Mouse (Mus musculus) stomach, embryonic 16.5 days (tissue): ENCODE results near the gene Fam189b. TPM values are rescaled to one million over a fixed set of nuclear protein-coding genes. Genes with fewer than 3 reads are reported as not detected.
"Not testable (repeated sequence)": the region's sequence is repeated elsewhere in the genome, so short reads cannot be mapped to it uniquely, and the experiment has no call there.

ENCODE experiments used
- ATAC-seq: fragments of 200-750 bp; cut with Nextera tagmentation; 2 replicates; pipeline ENCODE4 v1.8.0; 2017; ENCODE audit warnings: moderate number of reproducible peaks, moderate TSS enrichment; ENCODE audit not compliant: insufficient read depth, low FRiP score
- H3K27ac ChIP-seq: fragments of 300-500 bp; sonication (generic); 2 replicates; pipeline ENCODE4 v1.5.1; 2014; ENCODE audit warnings: low read length
- H3K27me3 ChIP-seq: fragments of 300-500 bp; sonication (generic); 2 replicates; pipeline ENCODE4 v1.6.1; 2014; ENCODE audit warnings: low read length, control low read depth, mixed read lengths; ENCODE audit not compliant: control insufficient read depth, insufficient read depth
- H3K36me3 ChIP-seq: fragments of 300-500 bp; sonication (generic); 2 replicates; pipeline ENCODE4 v1.6.1; 2014; ENCODE audit warnings: low read length; ENCODE audit not compliant: control insufficient read depth, insufficient read depth
- H3K4me1 ChIP-seq: fragments of 300-500 bp; sonication (generic); 2 replicates; pipeline ENCODE4 v1.6.1; 2014; ENCODE audit warnings: low read length, control low read depth, mixed read lengths; ENCODE audit not compliant: control insufficient read depth, insufficient read depth
- H3K4me2 ChIP-seq: fragments of 300-500 bp; sonication (generic); 2 replicates; pipeline ENCODE4 v1.6.1; 2014; ENCODE audit warnings: low read depth, low read length, mixed read lengths
- H3K4me3 ChIP-seq: fragments of 300-500 bp; sonication (generic); replicated peaks from 2 replicates; pipeline ENCODE4 v1.5.1; 2014; ENCODE audit warnings: mild to moderate bottlenecking, low read length
- H3K9ac ChIP-seq: fragments of 300-500 bp; sonication (generic); 2 replicates; pipeline ENCODE4 v1.6.1; 2014; ENCODE audit warnings: low read length
- H3K9me3 ChIP-seq: fragments of 300-500 bp; sonication (generic); replicated peaks from 2 replicates; pipeline ENCODE4 v1.6.1; 2016; ENCODE audit warnings: low read length, control low read depth; ENCODE audit not compliant: control insufficient read depth
- WGBS: fragments of 180-500 bp; shearing (Covaris S2); extraction: QIAGEN DNeasy Blood & Tissue Kit; methylation state at CpG from one replicate; pipeline ENCODE4 v1.1.7; 2014; 5-methylcytosine and 5-hydroxymethylcytosine counted together
- polyA plus RNA-seq: library from polyadenylated mRNA; unstranded; fragments of >200 nt; fragmentation: Nextera tagmentation; extraction: Ambion mirVana; gene quantifications from 2 replicates; pipeline ENCODE4 v1.2.1, GENCODE M21; 2015

The Fam189b gene
- polyA plus RNA-seq, 1 experiment from 2014 or later = 22.0 TPM

DNA sequence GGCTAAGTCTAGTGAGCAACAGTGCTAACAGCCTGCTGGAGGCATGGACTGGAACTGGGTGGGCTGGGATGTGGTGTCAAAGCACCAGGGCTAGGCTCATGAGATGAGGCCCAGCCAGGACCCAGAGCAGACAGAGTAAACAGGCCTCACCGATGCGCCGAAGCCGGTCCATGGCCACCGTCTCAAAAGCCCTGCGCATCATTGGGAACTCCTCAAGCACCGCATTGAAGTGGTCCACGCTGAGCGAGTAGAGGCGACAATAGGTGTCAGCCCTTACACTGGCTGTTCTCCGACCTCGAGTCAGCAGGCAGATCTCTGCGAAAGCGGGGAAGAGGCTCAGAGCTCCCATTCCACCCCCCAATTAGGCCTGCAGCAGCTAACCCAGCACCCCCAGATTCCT is 34.4 kb upstream of the Fam189b start:
- Histone ChIP-seq H3K4me1 (0 out of 2 replicates have a peak, but pooled peaks cover 2% of the 10 kb centered on the region), H3K4me2 (no peak overlapping the region), H3K9ac (no peak overlapping the region), H3K36me3 (no peaks in the 10 kb centered on the region), H3K9me3 (no peaks in the 10 kb centered on the region), H3K4me3 (no peak overlapping the region), H3K27me3 (peaks cover 3% of the 10 kb centered on the region; the same call in 1 of the 2 replicates), H3K27ac (no peak overlapping the region)
- 72% methylated on average over 14 of the region's 14 CpGs for WGBS
- no peak for ATAC-seq

- H3K4me2 ChIP-seq = no peak overlapping the region
- ATAC-seq = no peak
- no peaks in the 10 kb centered on the region for H3K9me3 ChIP-seq
- 0 out of 2 replicates have a peak, but pooled peaks cover 2% of the 10 kb centered on the region for H3K4me1 ChIP-seq
- H3K9ac ChIP-seq = no peak overlapping the region
- no peak overlapping the region for H3K4me3 ChIP-seq
- H3K27me3 ChIP-seq = peaks cover 3% of the 10 kb centered on the region; the same call in 1 of the 2 replicates
- no peaks in the 10 kb centered on the region for H3K36me3 ChIP-seq
- 43% methylated on average over 17 of the region's 17 CpGs for WGBS
- H3K27ac ChIP-seq = no peak overlapping the region
These were observed 30.7 kb upstream of the Fam189b start for GRCm38 (mm10) chr3:89152084-89152835.

DNA sequence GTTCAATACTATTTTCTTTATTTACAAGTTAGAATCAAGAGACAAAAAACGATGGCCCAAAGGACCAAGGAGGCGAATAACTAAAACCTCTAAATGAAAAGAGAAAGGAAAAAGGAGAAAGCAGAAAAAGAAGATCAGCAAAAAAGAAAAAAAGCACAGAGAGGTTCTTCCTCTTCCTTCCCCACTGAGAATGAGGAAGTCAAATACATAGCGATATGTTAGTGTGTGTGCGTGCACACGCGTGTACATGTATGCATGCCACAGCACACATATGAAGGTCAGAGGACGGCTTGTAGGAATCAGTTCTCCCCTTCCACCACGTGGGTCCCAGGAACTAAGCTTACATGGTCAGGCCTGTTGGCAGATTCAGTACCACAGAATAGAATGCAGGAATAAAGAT is 26.0 kb upstream of the Fam189b start:
- Histone ChIP-seq H3K4me2 (no peak overlapping the region), H3K9me3 (no peaks in the 10 kb centered on the region), H3K27me3 (0 out of 2 replicates have a peak, but pooled peaks cover 2% of the 10 kb centered on the region), H3K4me3 (no peak overlapping the region), H3K9ac (no peak overlapping the region), H3K36me3 (no peaks in the 10 kb centered on the region), H3K27ac (no peak overlapping the region), H3K4me1 (peaks cover 8% of the 10 kb centered on the region; the same call in 1 of the 2 replicates)
- ATAC-seq = no peak
- 84% methylated on average over 8 of the region's 8 CpGs for WGBS

- ATAC-seq = no peak
- 20% methylated on average over 7 of the region's 7 CpGs for WGBS
- H3K27me3 ChIP-seq = 0 out of 2 replicates have a peak, but pooled peaks cover 2% of the 10 kb centered on the region
- no peak overlapping the region; the same call in 1 of the 2 replicates for H3K4me2 ChIP-seq
- no peaks in the 10 kb centered on the region for H3K9me3 ChIP-seq
- H3K4me1 ChIP-seq = peaks cover 8% of the 10 kb centered on the region; the same call in 1 of the 2 replicates
- H3K27ac ChIP-seq = no peak overlapping the region
- H3K4me3 ChIP-seq = no peak overlapping the region
- H3K9ac ChIP-seq = no peak overlapping the region
- H3K36me3 ChIP-seq = no peaks in the 10 kb centered on the region
These were observed 24.3 kb upstream of the Fam189b start for GRCm38 (mm10) chr3:89158651-89159050.

DNA sequence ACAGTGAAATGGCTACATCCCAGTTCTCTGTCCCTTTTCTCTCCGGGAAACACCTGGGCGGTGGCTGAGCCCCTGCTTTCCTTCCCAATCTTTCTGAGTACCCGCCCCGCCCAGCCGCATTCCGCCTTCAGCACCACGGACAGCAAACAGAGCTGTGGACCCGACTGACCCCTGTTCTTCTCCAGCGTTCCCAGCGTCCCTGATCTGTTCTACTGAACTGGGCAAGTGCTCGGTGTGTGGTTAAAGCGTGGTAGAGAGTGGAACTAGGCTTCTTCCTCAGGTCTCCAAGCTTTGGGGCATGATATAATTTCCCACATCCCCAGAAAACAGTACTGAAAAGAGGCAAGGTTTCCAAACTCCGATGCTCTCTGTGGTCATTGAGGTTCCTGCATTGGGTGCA is 23.7 kb upstream of the Fam189b start:
- Histone ChIP-seq H3K9me3 (no peaks in the 10 kb centered on the region), H3K27me3 (0 out of 2 replicates have a peak, but pooled peaks cover 2% of the 10 kb centered on the region), H3K9ac (no peak overlapping the region; the same call in 1 of the 2 replicates), H3K27ac (no peak overlapping the region), H3K36me3 (no peaks in the 10 kb centered on the region), H3K4me3 (peak overlapping the region; percentile 63), H3K4me1 (peaks cover 12% of the 10 kb centered on the region), H3K4me2 (peak overlapping the region; percentile 99)
- no peak for ATAC-seq
- 3% methylated on average over 13 of the region's 13 CpGs for WGBS

DNA sequence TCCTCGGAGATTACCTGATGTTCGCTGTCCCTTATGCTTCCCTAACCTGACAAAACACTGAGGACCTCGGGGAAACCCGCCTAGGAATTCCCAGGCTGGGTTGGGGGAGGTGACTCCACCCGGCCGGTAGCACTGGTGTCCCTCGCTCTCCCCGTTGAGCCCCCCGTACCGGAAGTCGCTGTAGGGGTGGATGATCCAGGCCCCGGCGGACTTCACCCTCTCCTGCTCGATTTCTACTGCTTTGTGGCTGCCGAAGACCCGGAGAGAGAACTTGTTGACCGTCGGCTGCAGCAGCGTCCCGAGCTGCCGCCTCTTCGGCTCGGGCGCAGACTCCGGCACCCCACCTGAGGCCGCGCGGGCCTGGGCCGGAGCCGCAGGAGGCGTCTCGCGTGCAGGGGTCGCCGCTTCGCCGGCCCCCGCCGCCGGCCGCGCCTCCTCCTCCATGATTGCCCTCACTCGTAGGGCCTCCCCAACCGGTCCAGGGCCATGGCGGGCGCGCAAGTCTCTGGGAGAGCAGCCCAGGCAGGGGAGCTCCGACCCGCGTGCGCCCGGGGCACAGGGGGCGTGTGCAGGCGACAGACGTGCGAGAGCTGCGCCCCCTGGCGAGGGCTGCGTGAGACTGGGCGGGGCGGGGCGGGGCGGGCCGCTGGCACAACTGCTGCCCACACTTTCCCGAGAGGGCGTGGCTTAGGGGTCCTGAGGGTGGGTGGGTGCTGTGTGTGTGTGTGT is 23.2 kb upstream of the Fam189b start, which contains the start of gene Hcn3:
TSS of gene Hcn3 (minus strand) at position 581 of the 729 bp plus-strand sequence.
- peak within 1 kb of the TSS; percentile 99 for H3K4me2 ChIP-seq
- peak within 1 kb of the TSS; percentile 68 for H3K9ac ChIP-seq
- H3K36me3 ChIP-seq = no peaks in the 10 kb centered on the region
- no peak within 1 kb of the TSS for H3K27ac ChIP-seq
- peak within 1 kb of the TSS; percentile 63 for H3K4me3 ChIP-seq
- ATAC-seq = peak; percentile 69
- peaks cover 12% of the 10 kb centered on the region for H3K4me1 ChIP-seq
- under 1% methylated on average over 66 of the region's 66 CpGs for WGBS
- H3K9me3 ChIP-seq = no peaks in the 10 kb centered on the region
- H3K27me3 ChIP-seq = 0 out of 2 replicates have a peak, but pooled peaks cover 2% of the 10 kb centered on the region

DNA sequence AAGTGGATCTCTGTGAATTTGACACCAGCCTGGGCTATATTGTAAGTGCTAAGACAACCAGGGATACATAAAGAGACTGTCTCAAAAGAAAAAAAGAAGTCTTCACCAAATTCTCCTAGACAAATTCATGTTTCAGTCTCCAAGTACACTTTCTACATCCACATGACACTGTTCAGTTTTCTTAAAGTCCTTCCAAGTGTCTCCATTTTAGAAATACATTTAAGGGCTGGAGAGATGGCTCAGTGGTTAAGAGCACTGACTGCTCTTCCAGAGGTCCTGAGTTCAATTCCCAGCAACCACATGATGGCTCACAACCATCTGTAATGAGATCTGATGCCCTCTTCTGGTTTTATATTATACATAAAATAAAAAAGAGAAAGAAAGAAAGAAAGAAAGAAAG is 21.7 kb upstream of the Fam189b start:
- not testable (repeated sequence) for H3K27me3 ChIP-seq, ATAC-seq, H3K4me2 ChIP-seq, H3K9me3 ChIP-seq, H3K27ac ChIP-seq, H3K4me3 ChIP-seq, H3K9ac ChIP-seq, H3K36me3 ChIP-seq
- H3K4me1 ChIP-seq = peaks cover 20% of the 10 kb centered on the region

DNA sequence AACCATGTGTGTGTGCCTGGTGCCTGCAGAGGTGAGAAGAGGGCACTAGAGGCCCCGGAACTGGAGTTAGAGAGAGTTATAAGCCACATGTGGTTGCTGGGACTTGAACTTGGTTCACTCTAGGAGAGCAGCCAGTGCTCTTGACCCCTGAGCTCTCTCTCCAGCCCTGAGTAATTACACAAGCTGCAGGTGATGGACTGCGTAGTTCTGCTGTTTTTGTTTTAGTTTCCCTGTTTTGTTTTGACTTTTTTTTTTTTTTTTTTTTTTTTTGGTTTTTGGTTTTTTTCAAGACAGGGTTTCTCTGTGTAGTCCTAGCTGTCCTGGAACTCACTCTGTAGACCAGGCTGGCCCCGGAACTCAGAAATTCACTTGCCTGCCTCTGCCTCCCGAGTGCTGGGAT is 21.2 kb upstream of the Fam189b start:
- Histone ChIP-seq H3K4me2 (no peak overlapping the region), H3K27me3 (0 out of 2 replicates have a peak, but pooled peaks cover 2% of the 10 kb centered on the region), H3K4me1 (peaks cover 20% of the 10 kb centered on the region), H3K27ac (no peak overlapping the region), H3K9ac (no peak overlapping the region), H3K36me3 (no peaks in the 10 kb centered on the region), H3K9me3 (no peaks in the 10 kb centered on the region), H3K4me3 (no peak overlapping the region)
- ATAC-seq = no peak
- 80% methylated on average over 4 of the region's 4 CpGs for WGBS

- Histone ChIP-seq H3K9ac (no peak overlapping the region), H3K4me3 (no peak overlapping the region), H3K36me3 (peaks cover 6% of the 10 kb centered on the region), H3K4me1 (peaks cover 23% of the 10 kb centered on the region), H3K27me3 (0 out of 2 replicates have a peak, but pooled peaks cover 2% of the 10 kb centered on the region), H3K4me2 (no peak overlapping the region), H3K9me3 (no peaks in the 10 kb centered on the region), H3K27ac (no peak overlapping the region)
- ATAC-seq = no peak
- WGBS = 63% methylated on average over 1 of the region's 1 CpGs
These were observed 19.8 kb upstream of the Fam189b start for GRCm38 (mm10) chr3:89163123-89163522.
